Mouse (Mus musculus): ENCODE data around the gene Ccdc110.

DNA sequence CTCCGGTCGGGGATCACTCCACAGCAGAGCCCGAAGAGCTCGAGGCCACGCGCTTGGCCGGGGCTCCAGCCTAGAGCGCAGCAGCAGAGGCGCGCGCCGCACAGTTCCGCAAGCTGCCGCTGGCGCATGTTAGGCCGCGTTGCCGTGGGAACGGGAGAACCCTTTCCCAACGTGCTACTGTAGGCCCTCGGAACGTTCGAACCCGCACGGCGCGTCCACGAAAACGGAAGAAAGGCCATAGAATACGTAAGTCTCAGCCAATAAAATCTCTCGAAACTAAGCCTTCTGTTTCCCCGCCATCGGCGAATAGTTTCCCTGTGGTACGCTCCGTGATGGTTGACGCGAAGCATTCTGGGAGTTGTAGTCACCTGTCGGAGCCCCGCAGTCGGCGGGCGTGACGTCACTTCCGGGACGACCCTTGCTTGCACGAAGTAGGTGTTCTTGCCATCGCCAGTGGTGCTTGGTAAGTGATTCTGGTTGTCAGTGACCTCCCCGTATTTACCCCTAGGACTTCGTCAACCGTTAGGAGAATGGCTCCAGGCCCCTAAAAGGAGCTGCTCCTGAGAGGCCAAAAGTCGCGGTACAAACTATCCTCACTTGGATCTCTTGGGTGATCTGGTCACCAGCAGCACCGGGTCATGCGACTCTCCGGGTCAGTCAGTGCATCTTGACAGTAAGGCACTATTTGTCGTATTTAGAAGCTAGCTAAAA is 40.9 kb downstream of the Ccdc110 start, which contains the start of the genes 1700029J07Rik and Ufsp2:
- TF ChIP-seq CTCF (IDR thresholded peaks at IDR 0.05) (peak; percentile 66), EP300 (IDR thresholded peaks at IDR 0.05) (no peak)
